In genomic region chr2:149820201-149820600, GRCm38 (mm10) we compare ENCODE assay signal across 26 mouse cellular contexts. TPM values are rescaled to one million over a fixed set of nuclear protein-coding genes. Genes with fewer than 3 reads are reported as not detected.
A peak's percentile ranks its signal among the peaks of the same experiment; 100 is the strongest.
DNase-seq lines count a peak whose midpoint lies in the region; ATAC-seq and TF ChIP-seq lines count a peak whose summit lies in the region.
"Had no signal": no experiment of that assay in that cellular context is flagged by ENCODE, and none has a peak within 500 bp of the region (broad histone marks: within the 10 kb centered on the region; RNA-seq: fewer than 3 reads in every experiment).

No protein-coding gene starts in this region.

- no peak overlapping the region for H3K27ac ChIP-seq in layer of hippocampus, adult 2 months
- no peak overlapping the region for H3K27ac ChIP-seq in midbrain, postnatal 0 days (ENCODE audit: low read depth, low read length)
- no peak overlapping the region for H3K27ac ChIP-seq in midbrain, embryonic 15.5 days
- H3K27ac ChIP-seq: forebrain, embryonic 12.5 days; heart, adult 2 months; hindbrain, embryonic 10.5 days; neural tube, embryonic 12.5 days had no signal

- H3K9ac ChIP-seq in midbrain, postnatal 0 days (replicated peaks; ENCODE audit: low read length, poor library complexity, severe bottlenecking) = no peak overlapping the region
- no peak overlapping the region for H3K9ac ChIP-seq in midbrain, embryonic 15.5 days
- H3K9ac ChIP-seq: forebrain, embryonic 12.5 days; heart, embryonic 15.5 days; neural tube, embryonic 12.5 days had no signal

- no peaks in the 10 kb centered on the region for H3K27me3 ChIP-seq in midbrain, postnatal 0 days (ENCODE audit: insufficient read depth, low read length)
- H3K27me3 ChIP-seq in midbrain, embryonic 15.5 days (replicated peaks) = no peaks in the 10 kb centered on the region
- H3K27me3 ChIP-seq: forebrain, embryonic 12.5 days; heart, embryonic 15.5 days; neural tube, embryonic 12.5 days had no signal

- TF ChIP-seq POLR2A in brain, embryonic 14.5 days (IDR thresholded peaks at IDR 0.05; ENCODE audit: borderline replicate concordance, extremely low read depth, insufficient read depth, insufficient read length, poor library complexity, severe bottlenecking) = no peak

- DNase-seq in layer of hippocampus, adult 2 months (ENCODE audit: low spot score in 2 of 2) = no peak
- no peak for DNase-seq in layer of hippocampus, postnatal 14 days (ENCODE audit: low spot score in 2 of 2)
- DNase-seq in midbrain, postnatal 0 days (ENCODE audit: low spot score) = no peak
- no peak for DNase-seq in brain, embryonic 14.5 days (ENCODE audit: low read depth)
- no peak for DNase-seq in adrenal gland, adult 2 months
- DNase-seq in right cerebral cortex, adult 2 months (ENCODE audit: low spot score in 2 of 2) = no peak
- DNase-seq: cerebellum, adult 9-10 months; gastrocnemius, postnatal 25 days; heart, adult 2 months; kidney, adult 9 months; kidney, postnatal 25 days; thymus, adult 18-20 months; thymus, postnatal 4 days had no signal

- no peaks in the 10 kb centered on the region for H3K9me3 ChIP-seq in midbrain, postnatal 0 days (ENCODE audit: low read length)
- no peaks in the 10 kb centered on the region for H3K9me3 ChIP-seq in midbrain, embryonic 15.5 days
- H3K9me3 ChIP-seq: forebrain, embryonic 12.5 days; heart, embryonic 15.5 days; hindbrain, embryonic 10.5 days; neural tube, embryonic 12.5 days had no signal

- H3K4me1 ChIP-seq in midbrain, postnatal 0 days (ENCODE audit: insufficient read depth, low read length) = no peaks in the 10 kb centered on the region
- H3K4me1 ChIP-seq in midbrain, embryonic 15.5 days = no peaks in the 10 kb centered on the region
- H3K4me1 ChIP-seq: forebrain, embryonic 12.5 days; hindbrain, embryonic 10.5 days; neural tube, embryonic 12.5 days had no signal

- ATAC-seq in midbrain, postnatal 0 days (ENCODE audit: low FRiP score) = no peak
- no peak for ATAC-seq in midbrain, embryonic 15.5 days (replicated peaks)

- peak; percentile 55 for TF ChIP-seq CTCF in layer of hippocampus, adult 2 months (conservative IDR thresholded peaks at IDR 0.05)
- TF ChIP-seq CTCF in midbrain, postnatal 0 days (IDR thresholded peaks at IDR 0.05) = peak; percentile 25; the same call in 1 of the 2 replicates
- 0 out of 2 replicates have a peak, but pooled peaks have one; percentile 22 for TF ChIP-seq CTCF in brain, embryonic 14.5 days (IDR thresholded peaks at IDR 0.05; ENCODE audit: borderline replicate concordance, extremely low read depth, insufficient read depth, insufficient read length)

- H3K36me3 ChIP-seq in midbrain, postnatal 0 days (ENCODE audit: insufficient read depth, low read length) = no peaks in the 10 kb centered on the region
- H3K36me3 ChIP-seq in midbrain, embryonic 15.5 days (replicated peaks) = no peaks in the 10 kb centered on the region
- H3K36me3 ChIP-seq: forebrain, embryonic 12.5 days; heart, embryonic 15.5 days; hindbrain, embryonic 10.5 days; neural tube, embryonic 12.5 days had no signal

- no peak overlapping the region for H3K4me3 ChIP-seq in layer of hippocampus, adult 2 months
- no peak overlapping the region for H3K4me3 ChIP-seq in midbrain, postnatal 0 days (ENCODE audit: low read depth, low read length)
- H3K4me3 ChIP-seq in midbrain, embryonic 15.5 days = no peak overlapping the region
- H3K4me3 ChIP-seq: forebrain, embryonic 12.5 days; heart, adult 2 months; heart, embryonic 15.5 days; hindbrain, embryonic 10.5 days; neural tube, embryonic 12.5 days had no signal

- 41% methylated on average over 2 of the region's 2 CpGs for WGBS in midbrain, postnatal 0 days
- 37% methylated on average over 2 of the region's 2 CpGs for WGBS in midbrain, embryonic 15.5 days

- no peak overlapping the region for H3K4me2 ChIP-seq in midbrain, postnatal 0 days (ENCODE audit: low read depth, low read length, poor library complexity, severe bottlenecking)
- H3K4me2 ChIP-seq in midbrain, embryonic 15.5 days = no peak overlapping the region
- H3K4me2 ChIP-seq: forebrain, embryonic 12.5 days; heart, embryonic 15.5 days; liver, embryonic 11.5 days; neural tube, embryonic 12.5 days had no signal

RNA-seq across cellular contexts. Expression of gene Syndig1, which starts 8.8 kb away (rescaled TPM):
- total RNA-seq in layer of hippocampus, adult 2 months (2021) = 10 to 100 TPM; 37.8 to 41.5 TPM
- total RNA-seq in layer of hippocampus, postnatal 14 days (2021) = 10 to 100 TPM; 47.0 to 50.1 TPM
- total RNA-seq in midbrain, postnatal 0 days (2014; rRNA removed) = 30.1 and 35.7 TPM in 2 replicates
- polyA plus RNA-seq in midbrain, postnatal 0 days (2015; fragmentation: Nextera tagmentation; extraction: Ambion mirVana) = 28.6 and 32.1 TPM in 2 replicates
- polyA plus RNA-seq in midbrain, embryonic 15.5 days (2015; fragmentation: Nextera tagmentation; extraction: Ambion mirVana) = 21.2 and 21.5 TPM in 2 replicates
- 11.8 and 17.3 TPM in 2 replicates for polyA plus RNA-seq in brain, embryonic 14.5 days (2012; rRNA removed)
- 1 to 10 TPM in 1 of 2 experiments, under 1 TPM in 1; 0.43 to 1.7 TPM for total RNA-seq in adrenal gland, adult 2 months (2021)
- 0.36 and 1.6 TPM in 2 replicates for polyA plus RNA-seq in adrenal gland, adult 2 months (2012; rRNA removed)
- total RNA-seq: gastrocnemius, postnatal 25 days; megakaryocyte progenitor cell, adult 5-6 weeks; MEL; monocyte, adult 5-6 weeks had no signal
- polyA plus RNA-seq: spleen, adult 2 months had no signal

RNA-seq across cellular contexts. Expression of gene C530025M09Rik, which starts 10.8 kb away (rescaled TPM):
- 1 to 10 TPM; 1.1 to 1.7 TPM for total RNA-seq in layer of hippocampus, adult 2 months (2021)
- 1 to 10 TPM; 1.0 to 1.4 TPM for total RNA-seq in layer of hippocampus, postnatal 14 days (2021)
- 0.42 TPM in 1 of 2 replicates, not detected in the other for total RNA-seq in midbrain, postnatal 0 days (2014; rRNA removed)
- 1.8 and 2.3 TPM in 2 replicates for polyA plus RNA-seq in midbrain, postnatal 0 days (2015; fragmentation: Nextera tagmentation; extraction: Ambion mirVana)
- polyA plus RNA-seq in midbrain, embryonic 15.5 days (2015; fragmentation: Nextera tagmentation; extraction: Ambion mirVana) = 1.00 and 1.3 TPM in 2 replicates
- polyA plus RNA-seq in brain, embryonic 14.5 days (2012; rRNA removed) = 0.22 and 0.53 TPM in 2 replicates
- total RNA-seq in adrenal gland, adult 2 months (2021) = not detected
- not detected in 2 replicates for polyA plus RNA-seq in adrenal gland, adult 2 months (2012; rRNA removed)
- total RNA-seq: adrenal gland, adult 18-20 months; gastrocnemius, postnatal 25 days; heart, adult 2 months; megakaryocyte progenitor cell, adult 5-6 weeks; MEL; monocyte, adult 5-6 weeks had no signal
- polyA plus RNA-seq: heart, adult 2 months; heart, embryonic 15.5 days; limb, embryonic 11.5 days; liver, embryonic 11.5 days; spleen, adult 2 months; stomach, embryonic 14.5 days had no signal

Comparison
In these comparisons a context has a peak if more than half of its experiments do, and no peak if none do; other contexts are left out.
1. RNA of gene Syndig1, which starts 8.8 kb away (total RNA-seq): 47.0 to 50.1 TPM in layer of hippocampus, postnatal 14 days, 37.8 to 41.5 TPM in layer of hippocampus, adult 2 months and 30.1 to 35.7 TPM in midbrain, postnatal 0 days; 0.43 to 1.7 TPM in adrenal gland, adult 2 months; every median in the first group is over 10 times any median in the second.
2. Peak in every context shown above with its lines, with median percentiles within 50 percentile points of each other: CTCF ChIP-seq.